Mouse (Mus musculus) heart, postnatal 0 days (tissue): Measurements from ENCODE around the gene Dach2.

Experiments used
- CTCF ChIP-seq: IDR thresholded peaks from 2 replicates; pipeline ENCODE4 v1.5.1; 2016; ENCODE audit warnings: antibody characterized with exemption, control low read depth, low read depth
- EP300 ChIP-seq: IDR thresholded peaks from 2 replicates; pipeline ENCODE4 v1.6.1; 2016; ENCODE audit warnings: antibody characterized with exemption, low read depth

GRCm38 (mm10) chrX:113563897-113564296 lies 266.6 kb downstream of the Dach2 start:
- TF ChIP-seq EP300, result no peak
- no peak for TF ChIP-seq CTCF
